Mouse (Mus musculus): ENCODE results near the gene Otop3. TPM values are rescaled to one million over a fixed set of nuclear protein-coding genes. Genes with fewer than 3 reads are reported as not detected.

The Otop3 gene
- polyA plus RNA-seq, 1 experiment from 2014 or later = not detected

- TF ChIP-seq CTCF (IDR thresholded peaks at IDR 0.05; ENCODE audit: low read depth) = no peak
- no peak overlapping the region for H3K4me2 ChIP-seq
- H3K27ac ChIP-seq (ENCODE audit: low read depth) = no peak overlapping the region
- no peaks in the 10 kb centered on the region for H3K4me1 ChIP-seq (ENCODE audit: insufficient read depth)
- H3K4me3 ChIP-seq (ENCODE audit: low read depth, low read length) = no peak overlapping the region
- ATAC-seq (ENCODE audit: insufficient read depth) (no peak), DNase-seq (no peak)
- WGBS = 60% methylated on average over 8 of the region's 8 CpGs
- no peaks in the 10 kb centered on the region for H3K36me3 ChIP-seq (ENCODE audit: insufficient read depth)
- peaks cover 26% of the 10 kb centered on the region for H3K27me3 ChIP-seq (ENCODE audit: insufficient read depth, low read length)
- no peaks in the 10 kb centered on the region for H3K9me3 ChIP-seq (ENCODE audit: low read depth, low read length)
- no peak overlapping the region for H3K9ac ChIP-seq
Observed at GRCm38 (mm10) chr11:115298160-115298559, 36.4 kb upstream of the Otop3 start.

GRCm38 (mm10) chr11:115300745-115301144 lies 33.8 kb upstream of the Otop3 start:
- WGBS = 82% methylated on average over 4 of the region's 4 CpGs
- no peak overlapping the region for H3K9ac ChIP-seq
- H3K9me3 ChIP-seq (ENCODE audit: low read depth, low read length) = no peaks in the 10 kb centered on the region
- no peak for ATAC-seq (ENCODE audit: insufficient read depth)
- H3K27ac ChIP-seq (ENCODE audit: low read depth) = no peak overlapping the region
- H3K4me3 ChIP-seq (ENCODE audit: low read depth, low read length) = no peak overlapping the region
- no peak for DNase-seq
- no peak for TF ChIP-seq CTCF (IDR thresholded peaks at IDR 0.05; ENCODE audit: low read depth)
- no peak overlapping the region for H3K4me2 ChIP-seq
- H3K36me3 ChIP-seq (ENCODE audit: insufficient read depth) = no peaks in the 10 kb centered on the region
- no peaks in the 10 kb centered on the region for H3K4me1 ChIP-seq (ENCODE audit: insufficient read depth)
- peaks cover 26% of the 10 kb centered on the region for H3K27me3 ChIP-seq (ENCODE audit: insufficient read depth, low read length)

GRCm38 (mm10) chr11:115301351-115301750 lies 33.2 kb upstream of the Otop3 start:
- no peak for TF ChIP-seq CTCF (IDR thresholded peaks at IDR 0.05; ENCODE audit: low read depth)
- Histone ChIP-seq H3K4me1 (ENCODE audit: insufficient read depth) (no peaks in the 10 kb centered on the region), H3K36me3 (ENCODE audit: insufficient read depth) (no peaks in the 10 kb centered on the region), H3K9ac (no peak overlapping the region), H3K4me3 (ENCODE audit: low read depth, low read length) (no peak overlapping the region), H3K9me3 (ENCODE audit: low read depth, low read length) (no peaks in the 10 kb centered on the region), H3K4me2 (no peak overlapping the region), H3K27ac (ENCODE audit: low read depth) (no peak overlapping the region), H3K27me3 (ENCODE audit: insufficient read depth, low read length) (peaks cover 25% of the 10 kb centered on the region)
- no peak for DNase-seq
- ATAC-seq (ENCODE audit: insufficient read depth) = no peak
- 77% methylated on average over 2 of the region's 2 CpGs for WGBS

GRCm38 (mm10) chr11:115303167-115303566 lies 31.4 kb upstream of the Otop3 start:
- 16% methylated on average over 8 of the region's 8 CpGs for WGBS
- H3K36me3 ChIP-seq (ENCODE audit: insufficient read depth) = no peaks in the 10 kb centered on the region
- no peaks in the 10 kb centered on the region for H3K4me1 ChIP-seq (ENCODE audit: insufficient read depth)
- peak; percentile 40 for DNase-seq
- no peaks in the 10 kb centered on the region for H3K9me3 ChIP-seq (ENCODE audit: low read depth, low read length)
- no peak overlapping the region for H3K9ac ChIP-seq
- peaks cover 8% of the 10 kb centered on the region for H3K27me3 ChIP-seq (ENCODE audit: insufficient read depth, low read length)
- H3K4me2 ChIP-seq = no peak overlapping the region
- H3K27ac ChIP-seq (ENCODE audit: low read depth) = no peak overlapping the region
- ATAC-seq (ENCODE audit: insufficient read depth) = no peak
- TF ChIP-seq CTCF (IDR thresholded peaks at IDR 0.05; ENCODE audit: low read depth) = no peak
- no peak overlapping the region for H3K4me3 ChIP-seq (ENCODE audit: low read depth, low read length)

GRCm38 (mm10) chr11:115306863-115307262 lies 27.7 kb upstream of the Otop3 start, which contains the start of gene Otop2:
Gene Otop2 (plus strand): TSS chr11:115307163.
- H3K9ac ChIP-seq = no peak within 1 kb of the TSS
- H3K4me1 ChIP-seq (ENCODE audit: insufficient read depth) = no peaks in the 10 kb centered on the region
- no peak for TF ChIP-seq CTCF (IDR thresholded peaks at IDR 0.05; ENCODE audit: low read depth)
- no peak within 1 kb of the TSS for H3K4me2 ChIP-seq
- no peak within 1 kb of the TSS for H3K4me3 ChIP-seq (ENCODE audit: low read depth, low read length)
- H3K27ac ChIP-seq (ENCODE audit: low read depth) = no peak within 1 kb of the TSS
- H3K36me3 ChIP-seq (ENCODE audit: insufficient read depth) = no peaks in the 10 kb centered on the region
- no peaks in the 10 kb centered on the region for H3K9me3 ChIP-seq (ENCODE audit: low read depth, low read length)
- ATAC-seq (ENCODE audit: insufficient read depth) (no peak), DNase-seq (no peak)
- WGBS = 32% methylated on average over 8 of the region's 8 CpGs
- no peaks in the 10 kb centered on the region for H3K27me3 ChIP-seq (ENCODE audit: insufficient read depth, low read length)

- no peak overlapping the region for H3K9ac ChIP-seq
- H3K36me3 ChIP-seq (ENCODE audit: insufficient read depth) = no peaks in the 10 kb centered on the region
- no peak overlapping the region for H3K4me2 ChIP-seq
- H3K4me1 ChIP-seq (ENCODE audit: insufficient read depth) = no peaks in the 10 kb centered on the region
- no peak for TF ChIP-seq CTCF (IDR thresholded peaks at IDR 0.05; ENCODE audit: low read depth)
- no peak overlapping the region for H3K4me3 ChIP-seq (ENCODE audit: low read depth, low read length)
- H3K27ac ChIP-seq (ENCODE audit: low read depth) = no peak overlapping the region
- H3K27me3 ChIP-seq (ENCODE audit: insufficient read depth, low read length) = no peaks in the 10 kb centered on the region
- no peak for DNase-seq
- no peaks in the 10 kb centered on the region for H3K9me3 ChIP-seq (ENCODE audit: low read depth, low read length)
- no peak for ATAC-seq (ENCODE audit: insufficient read depth)
- 53% methylated on average over 1 of the region's 1 CpGs for WGBS
Observed at GRCm38 (mm10) chr11:115308781-115309180, 25.8 kb upstream of the Otop3 start.

- H3K9me3 ChIP-seq (ENCODE audit: low read depth, low read length) = no peaks in the 10 kb centered on the region
- no peak overlapping the region for H3K9ac ChIP-seq
- WGBS = 35% methylated on average over 2 of the region's 2 CpGs
- no peaks in the 10 kb centered on the region for H3K36me3 ChIP-seq (ENCODE audit: insufficient read depth)
- no peak overlapping the region for H3K4me3 ChIP-seq (ENCODE audit: low read depth, low read length)
- H3K27ac ChIP-seq (ENCODE audit: low read depth) = no peak overlapping the region
- no peaks in the 10 kb centered on the region for H3K4me1 ChIP-seq (ENCODE audit: insufficient read depth)
- peak; percentile 54 for TF ChIP-seq CTCF (IDR thresholded peaks at IDR 0.05; ENCODE audit: low read depth)
- peaks cover 50% of the 10 kb centered on the region for H3K27me3 ChIP-seq (ENCODE audit: insufficient read depth, low read length)
- DNase-seq (peak; percentile 47), ATAC-seq (ENCODE audit: insufficient read depth) (no peak)
- H3K4me2 ChIP-seq = no peak overlapping the region
Observed at GRCm38 (mm10) chr11:115314249-115314648, 20.3 kb upstream of the Otop3 start.

- WGBS = 62% methylated on average over 7 of the region's 7 CpGs
- Histone ChIP-seq H3K4me2 (no peak overlapping the region), H3K4me1 (ENCODE audit: insufficient read depth) (no peaks in the 10 kb centered on the region), H3K9me3 (ENCODE audit: low read depth, low read length) (no peaks in the 10 kb centered on the region), H3K36me3 (ENCODE audit: insufficient read depth) (no peaks in the 10 kb centered on the region), H3K27me3 (ENCODE audit: insufficient read depth, low read length) (peaks cover 80% of the 10 kb centered on the region), H3K27ac (ENCODE audit: low read depth) (no peak overlapping the region), H3K9ac (no peak overlapping the region), H3K4me3 (ENCODE audit: low read depth, low read length) (no peak overlapping the region)
- DNase-seq (no peak), ATAC-seq (ENCODE audit: insufficient read depth) (no peak)
- TF ChIP-seq CTCF (IDR thresholded peaks at IDR 0.05; ENCODE audit: low read depth) = no peak
Observed at GRCm38 (mm10) chr11:115317204-115317603, 17.3 kb upstream of the Otop3 start.

Data from lung, embryonic 14.5 days (tissue).